14 mouse cellular contexts compared by ENCODE assay signal in the genomic region with DNA sequence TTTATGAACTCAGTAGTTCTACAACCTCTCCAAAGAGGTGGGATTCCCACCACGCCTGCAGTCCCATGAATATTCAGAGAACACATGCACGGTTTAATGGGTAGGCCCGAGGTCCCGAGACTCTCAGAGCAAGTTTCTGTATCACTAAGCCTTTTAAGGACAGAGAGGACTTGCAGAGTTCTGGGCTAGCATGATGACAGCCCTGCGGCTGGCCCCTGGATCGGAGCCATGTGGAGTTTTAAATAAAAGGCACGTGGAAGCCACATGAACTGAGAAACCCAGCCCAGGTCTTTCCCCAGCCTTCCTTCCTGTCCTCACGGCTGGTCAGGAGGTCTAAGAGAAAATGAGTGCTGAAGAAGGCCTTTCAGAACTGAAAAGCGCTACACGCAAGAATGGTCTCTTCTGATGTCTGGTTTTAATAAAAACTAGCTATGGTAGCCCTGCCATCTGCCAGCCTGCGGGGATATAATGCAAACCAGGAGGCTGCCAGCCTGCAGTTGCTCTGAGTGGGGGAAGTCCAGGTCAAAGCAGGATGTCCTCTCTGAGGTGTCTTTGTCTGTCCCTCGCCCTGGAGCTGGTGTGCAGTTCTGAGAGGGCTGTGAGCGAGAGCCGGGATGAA.
DNase-seq lines count a peak whose midpoint lies in the region; TF ChIP-seq lines count a peak whose summit lies in the region.
"Had no signal": no experiment of that assay in that cellular context is flagged by ENCODE, and none has a peak within 500 bp of the region (broad histone marks: within the 10 kb centered on the region; RNA-seq: fewer than 3 reads in every experiment).

No protein-coding gene starts in this region.

- H3K27ac ChIP-seq in heart, embryonic 10.5 days: no peak overlapping the region
- H3K27ac ChIP-seq in gastrocnemius, adult 2 months: no peak overlapping the region
- H3K27ac ChIP-seq: kidney, embryonic 15.5 days; lung, embryonic 15.5 days; stomach, embryonic 15.5 days had no signal

- H3K9me3 ChIP-seq in heart, embryonic 10.5 days: no peaks in the 10 kb centered on the region
- H3K9me3 ChIP-seq: kidney, embryonic 15.5 days; lung, embryonic 15.5 days; stomach, embryonic 15.5 days had no signal

- WGBS in heart, embryonic 10.5 days: 59% methylated on average over 14 of the region's 14 CpGs

- peak; percentile 95 for DNase-seq in heart, adult 11 months
- no peak for DNase-seq in heart, embryonic 10.5 days (ENCODE audit: low spot score)
- peak; percentile 44 for DNase-seq in 416B (ENCODE audit: low read depth)
- DNase-seq in embryo, embryonic 11 days: peak; percentile 62
- DNase-seq in heart, postnatal 4 days: peak; percentile 53
- no peak for DNase-seq in gastrocnemius, adult 2 months
- DNase-seq in left cerebral cortex, postnatal 36 days (ENCODE audit: low spot score in 2 of 2): no peak
- DNase-seq in layer of hippocampus, adult 9-10 months (ENCODE audit: low spot score): no peak
- DNase-seq: adrenal gland, postnatal 36 days; gastrocnemius, postnatal 14 days; layer of hippocampus, postnatal 36 days had no signal

- TF ChIP-seq CTCF in gastrocnemius, adult 2 months (IDR thresholded peaks at IDR 0.05): no peak

- H3K4me3 ChIP-seq in heart, embryonic 10.5 days: no peak overlapping the region
- no peak overlapping the region for H3K4me3 ChIP-seq in gastrocnemius, adult 2 months
- H3K4me3 ChIP-seq: kidney, embryonic 15.5 days; lung, embryonic 15.5 days; stomach, embryonic 15.5 days had no signal

- intact Hi-C loops in gastrocnemius, adult 2 months (cut with DNase I): no loop called here
- intact Hi-C loops in left cerebral cortex, postnatal 36 days (cut with DNase I): no loop called here

- H3K4me1 ChIP-seq in heart, embryonic 10.5 days: peaks cover 13% of the 10 kb centered on the region
- H3K4me1 ChIP-seq: stomach, embryonic 15.5 days had no signal

- H3K27me3 ChIP-seq in heart, embryonic 10.5 days (ENCODE audit: insufficient read depth, poor library complexity, severe bottlenecking): 0 out of 2 replicates have a peak, but pooled peaks cover 5% of the 10 kb centered on the region
- H3K27me3 ChIP-seq: lung, embryonic 15.5 days; stomach, embryonic 15.5 days had no signal

- no peaks in the 10 kb centered on the region for H3K36me3 ChIP-seq in heart, embryonic 10.5 days
- H3K36me3 ChIP-seq: kidney, embryonic 15.5 days; lung, embryonic 15.5 days; stomach, embryonic 15.5 days had no signal

Comparison
In these comparisons a context has a peak if more than half of its experiments do, and no peak if none do; other contexts are left out.
1. DNase-seq: peak in heart, adult 11 months (single experiment), 416B (single experiment), embryo, embryonic 11 days (single experiment) and heart, postnatal 4 days (single experiment); none in heart, embryonic 10.5 days (single experiment), gastrocnemius, adult 2 months (single experiment), left cerebral cortex, postnatal 36 days (0 of 2) and layer of hippocampus, adult 9-10 months (single experiment).